ENCODE assay signal across 14 mouse cellular contexts in the genomic region with DNA sequence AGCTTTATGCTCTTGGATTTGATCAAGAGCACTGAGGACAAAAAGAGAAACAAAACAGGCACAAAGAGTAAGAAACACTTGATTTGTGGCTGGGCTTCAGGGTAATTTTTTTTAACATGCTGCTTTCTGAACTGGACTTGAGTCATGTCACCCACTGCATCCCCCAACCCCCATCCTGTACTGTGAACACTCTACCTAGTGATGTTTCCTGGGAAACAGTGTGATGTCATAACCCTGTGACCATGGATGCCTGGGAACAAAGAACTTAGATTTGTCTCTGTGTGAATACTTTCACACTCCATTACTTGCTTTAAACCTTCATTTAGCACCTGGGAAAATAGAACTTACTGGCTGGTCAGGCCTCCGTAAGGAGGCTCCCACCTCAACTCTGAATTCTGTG. TPM values are rescaled to one million over a fixed set of nuclear protein-coding genes. Genes with fewer than 3 reads are reported as not detected.
A peak's percentile ranks its signal among the peaks of the same experiment; 100 is the strongest.
DNase-seq lines count a peak whose midpoint lies in the region; ATAC-seq and TF ChIP-seq lines count a peak whose summit lies in the region.
"Had no signal": no experiment of that assay in that cellular context is flagged by ENCODE, and none has a peak within 500 bp of the region (broad histone marks: within the 10 kb centered on the region; RNA-seq: fewer than 3 reads in every experiment).

Gene Mtm1 (plus strand): TSS at position 301 of the 400 bp plus-strand sequence.

- no peak within 1 kb of the TSS for H3K9ac ChIP-seq in forebrain, embryonic 14.5 days (ENCODE audit: low read length)
- no peak within 1 kb of the TSS for H3K9ac ChIP-seq in forebrain, embryonic 16.5 days (replicated peaks; ENCODE audit: low read depth, low read length)
- H3K9ac ChIP-seq in intestine, embryonic 15.5 days = no peak within 1 kb of the TSS
- no peak within 1 kb of the TSS for H3K9ac ChIP-seq in kidney, embryonic 16.5 days (replicated peaks; ENCODE audit: low read length)
- H3K9ac ChIP-seq: lung, embryonic 15.5 days; midbrain, embryonic 13.5 days had no signal

- H3K27ac ChIP-seq in forebrain, embryonic 14.5 days (ENCODE audit: low read depth, low read length) = no peak within 1 kb of the TSS
- H3K27ac ChIP-seq in forebrain, embryonic 16.5 days (ENCODE audit: low read length) = no peak within 1 kb of the TSS
- H3K27ac ChIP-seq in intestine, embryonic 15.5 days = no peak within 1 kb of the TSS
- H3K27ac ChIP-seq in kidney, embryonic 16.5 days (ENCODE audit: low read length) = no peak within 1 kb of the TSS
- H3K27ac ChIP-seq: lung, embryonic 15.5 days; midbrain, embryonic 13.5 days had no signal

- POLR2A ChIA-PET in Patski (lab: Charles Lee) = no interaction called here

- CTCF ChIA-PET in Patski (lab: Charles Lee) = no interaction called here

- peak; percentile 0 for DNase-seq in forebrain, embryonic 14.5 days (ENCODE audit: low spot score)
- DNase-seq in Patski (ENCODE audit: low read depth, low spot score) = peak; percentile 64
- no peak for DNase-seq in thymus, postnatal 0 days (ENCODE audit: low spot score)
- DNase-seq in cerebellum, adult 8-10 months = no peak
- DNase-seq: kidney, postnatal 4 days; liver; right cerebral cortex, adult 18-20 months; thymus, postnatal 25 days had no signal

- no peak within 1 kb of the TSS for H3K4me3 ChIP-seq in forebrain, embryonic 14.5 days (ENCODE audit: low read depth, low read length)
- H3K4me3 ChIP-seq in forebrain, embryonic 16.5 days (replicated peaks; ENCODE audit: low read length) = no peak within 1 kb of the TSS
- no peak within 1 kb of the TSS for H3K4me3 ChIP-seq in intestine, embryonic 15.5 days (replicated peaks)
- no peak within 1 kb of the TSS for H3K4me3 ChIP-seq in kidney, embryonic 16.5 days (ENCODE audit: low read length)
- H3K4me3 ChIP-seq: lung, embryonic 15.5 days; midbrain, embryonic 13.5 days had no signal

- H3K27me3 ChIP-seq in forebrain, embryonic 14.5 days (replicated peaks; ENCODE audit: control insufficient read depth, insufficient read depth, low read length) = no peaks in the 10 kb centered on the region
- H3K27me3 ChIP-seq in forebrain, embryonic 16.5 days (replicated peaks; ENCODE audit: control insufficient read depth, insufficient read depth, low read length) = no peaks in the 10 kb centered on the region
- H3K27me3 ChIP-seq in Patski = peaks cover 31% of the 10 kb centered on the region
- H3K27me3 ChIP-seq in intestine, embryonic 15.5 days (replicated peaks) = no peaks in the 10 kb centered on the region
- peaks cover 3% of the 10 kb centered on the region; the same call in 1 of the 2 replicates for H3K27me3 ChIP-seq in kidney, embryonic 16.5 days (ENCODE audit: insufficient read depth, low read length)
- H3K27me3 ChIP-seq: lung, embryonic 15.5 days; midbrain, embryonic 13.5 days had no signal

- H3K36me3 ChIP-seq in forebrain, embryonic 14.5 days (ENCODE audit: control insufficient read depth, insufficient read depth, low read length) = no peaks in the 10 kb centered on the region
- no peaks in the 10 kb centered on the region for H3K36me3 ChIP-seq in forebrain, embryonic 16.5 days (ENCODE audit: control insufficient read depth, insufficient read depth)
- no peaks in the 10 kb centered on the region for H3K36me3 ChIP-seq in intestine, embryonic 15.5 days
- no peaks in the 10 kb centered on the region for H3K36me3 ChIP-seq in kidney, embryonic 16.5 days (ENCODE audit: insufficient read depth, low read length)
- H3K36me3 ChIP-seq: lung, embryonic 15.5 days; midbrain, embryonic 13.5 days had no signal

- WGBS in forebrain, embryonic 14.5 days = 37% methylated on average over 1 of the region's 1 CpGs
- 47% methylated on average over 1 of the region's 1 CpGs for WGBS in forebrain, embryonic 16.5 days
- WGBS in intestine, embryonic 15.5 days = 96% methylated on average over 1 of the region's 1 CpGs
- 76% methylated on average over 1 of the region's 1 CpGs for WGBS in kidney, embryonic 16.5 days

- no peak for ATAC-seq in forebrain, embryonic 14.5 days
- ATAC-seq in forebrain, embryonic 16.5 days = no peak
- peak; percentile 13 for ATAC-seq in Patski
- no peak for ATAC-seq in common myeloid progenitor, adult 5-6 weeks (replicated peaks; ENCODE audit: low read depth, poor library complexity, severe bottlenecking)
- ATAC-seq in intestine, embryonic 15.5 days = no peak
- no peak for ATAC-seq in kidney, embryonic 16.5 days (ENCODE audit: low FRiP score, low TSS enrichment)
- ATAC-seq: midbrain, embryonic 13.5 days had no signal

- H3K4me1 ChIP-seq in forebrain, embryonic 14.5 days (ENCODE audit: control insufficient read depth, insufficient read depth, low read length) = no peaks in the 10 kb centered on the region
- no peaks in the 10 kb centered on the region for H3K4me1 ChIP-seq in forebrain, embryonic 16.5 days (replicated peaks; ENCODE audit: control insufficient read depth, insufficient read depth, low read length)
- no peaks in the 10 kb centered on the region for H3K4me1 ChIP-seq in intestine, embryonic 15.5 days (replicated peaks)
- no peaks in the 10 kb centered on the region for H3K4me1 ChIP-seq in kidney, embryonic 16.5 days (ENCODE audit: insufficient read depth, low read length)
- H3K4me1 ChIP-seq: lung, embryonic 15.5 days; midbrain, embryonic 13.5 days had no signal

- no peak for TF ChIP-seq CTCF in Patski (IDR thresholded peaks at IDR 0.05)

- in situ Hi-C loops in Patski (cut with MboI; ENCODE audit: low pct_unique_long_range_greater_than_20kb) = no loop called here

- H3K4me2 ChIP-seq in forebrain, embryonic 14.5 days (ENCODE audit: low read length) = no peak within 1 kb of the TSS
- H3K4me2 ChIP-seq in forebrain, embryonic 16.5 days (ENCODE audit: low read length) = no peak within 1 kb of the TSS
- H3K4me2 ChIP-seq in intestine, embryonic 15.5 days (replicated peaks) = no peak within 1 kb of the TSS
- no peak within 1 kb of the TSS for H3K4me2 ChIP-seq in kidney, embryonic 16.5 days (replicated peaks; ENCODE audit: low read depth, low read length)
- H3K4me2 ChIP-seq: lung, embryonic 15.5 days; midbrain, embryonic 13.5 days had no signal

- H3K9me3 ChIP-seq in forebrain, embryonic 14.5 days (replicated peaks; ENCODE audit: control insufficient read depth, low read length) = no peaks in the 10 kb centered on the region
- no peaks in the 10 kb centered on the region for H3K9me3 ChIP-seq in forebrain, embryonic 16.5 days (ENCODE audit: control insufficient read depth, low read length)
- no peaks in the 10 kb centered on the region for H3K9me3 ChIP-seq in intestine, embryonic 15.5 days
- no peaks in the 10 kb centered on the region for H3K9me3 ChIP-seq in kidney, embryonic 16.5 days (ENCODE audit: low read length)
- H3K9me3 ChIP-seq: lung, embryonic 15.5 days; midbrain, embryonic 13.5 days had no signal

RNA-seq across cellular contexts. Expression of gene Mtm1, which starts in this region (rescaled TPM):
- polyA plus RNA-seq in forebrain, embryonic 14.5 days (2014; fragmentation: Nextera tagmentation; extraction: Ambion mirVana) = 4.5 and 4.6 TPM in 2 replicates
- polyA plus RNA-seq in forebrain, embryonic 16.5 days (2015; fragmentation: Nextera tagmentation; extraction: Ambion mirVana) = 4.4 and 5.5 TPM in 2 replicates
- polyA plus RNA-seq in Patski (2021) = 14.5 TPM
- 16.3 and 20.1 TPM in 2 replicates for total RNA-seq in common myeloid progenitor, adult 5-6 weeks (2017)
- polyA plus RNA-seq in intestine, embryonic 15.5 days (2015; fragmentation: Nextera tagmentation; extraction: Ambion mirVana) = 10.0 and 11.0 TPM in 2 replicates
- polyA plus RNA-seq in thymus, postnatal 0 days (2015; fragmentation: Nextera tagmentation; extraction: Ambion mirVana) = 6.8 and 7.7 TPM in 2 replicates
- 5.9 and 6.3 TPM in 2 replicates for polyA plus RNA-seq in kidney, embryonic 16.5 days (2015; fragmentation: Nextera tagmentation; extraction: Ambion mirVana)

Comparison
In these comparisons a context has a peak if more than half of its experiments do, and no peak if none do; other contexts are left out.
1. DNase-seq: peak in forebrain, embryonic 14.5 days (single experiment) and Patski (single experiment); none in thymus, postnatal 0 days (single experiment) and cerebellum, adult 8-10 months (single experiment).